Mouse (Mus musculus) adrenal gland, postnatal 14 days (tissue): ENCODE results near the gene Olfr110. TPM values are rescaled to one million over a fixed set of nuclear protein-coding genes. Genes with fewer than 3 reads are reported as not detected.
"Not testable (repeated sequence)": the region's sequence is repeated elsewhere in the genome, so short reads cannot be mapped to it uniquely, and the experiment has no call there.

ENCODE experiments used
- DNase-seq: peaks from one replicate; pipeline ENCODE4 v3.0.0; 2021; ENCODE audit warnings: mixed read lengths
- long read RNA-seq, 2 experiments: library from polyadenylated mRNA; stranded (forward); transcript quantifications; one replicate each; pipeline ENCODE4 v2.0.0; 2021
- total RNA-seq: library from RNA; stranded (reverse); gene quantifications from 2 replicates; pipeline ENCODE4 v1.2.3, GENCODE M21; 2021

Gene Olfr110
- total RNA-seq = not detected in 2 replicates
- long read RNA-seq, experiment 1 = 0 reads
- long read RNA-seq, experiment 2 = 0 reads

GRCm38 (mm10) chr17:37491930-37492518, at the start of gene Olfr110:
Gene Olfr110, plus strand, starts transcription at chr17:37492468.
- no peak for DNase-seq

- DNase-seq = no peak
Measured at GRCm38 (mm10) chr17:37445180-37445579, 47.1 kb upstream of the Olfr110 start, which contains the start of gene Olfr108. Gene Olfr108, plus strand, starts transcription at chr17:37445480.

- DNase-seq = no peak
Measured at GRCm38 (mm10) chr17:37458616-37459015, 33.7 kb upstream of the Olfr110 start, which contains the start of gene Olfr109. Gene Olfr109, plus strand, starts transcription at chr17:37458916.

- no peak for DNase-seq
Measured at GRCm38 (mm10) chr17:37483452-37483851, 8.8 kb upstream of the Olfr110 start, which contains the start of gene H2-M2. Gene H2-M2, minus strand, starts transcription at chr17:37483552.

- DNase-seq = no peak
Measured at GRCm38 (mm10) chr17:37507730-37508129, 15.5 kb downstream of the Olfr110 start, which contains the start of gene Olfr111. Gene Olfr111, plus strand, starts transcription at chr17:37508030.

- DNase-seq = not testable (repeated sequence)
Measured at GRCm38 (mm10) chr17:37524612-37525011, 32.3 kb downstream of the Olfr110 start.

GRCm38 (mm10) chr17:37525427-37525826, 33.2 kb downstream of the Olfr110 start:
- not testable (repeated sequence) for DNase-seq

- no peak for DNase-seq
Measured at GRCm38 (mm10) chr17:37535173-37535572, 42.9 kb downstream of the Olfr110 start.

GRCm38 (mm10) chr17:37538416-37538815, 46.1 kb downstream of the Olfr110 start:
- not testable (repeated sequence) for DNase-seq

- DNase-seq = no peak
Measured at GRCm38 (mm10) chr17:37541454-37542119, 49.3 kb downstream of the Olfr110 start.

GRCm38 (mm10) chr17:37543800-37544435, 51.6 kb downstream of the Olfr110 start:
- no peak for DNase-seq

Other genes with a start within 250 kb of the Olfr110 start
- not detected in 2 replicates for gene Olfr98, start 228.7 kb upstream of the Olfr110 start, total RNA-seq
- gene H2-M3, start 222.2 kb upstream of the Olfr110 start, total RNA-seq = 3.3 and 5.9 TPM in 2 replicates
- gene Olfr99, start 209.0 kb upstream of the Olfr110 start, total RNA-seq = not detected in 2 replicates
- gene Olfr101, start 188.2 kb upstream of the Olfr110 start, total RNA-seq = not detected in 2 replicates
- not detected in 2 replicates for gene Olfr102, start 175.4 kb upstream of the Olfr110 start, total RNA-seq
- not detected in 2 replicates for gene Olfr103, start 152.8 kb upstream of the Olfr110 start, total RNA-seq
- gene Olfr104-ps, start 132.9 kb upstream of the Olfr110 start, total RNA-seq = not detected in 2 replicates
- not detected in 2 replicates for gene Olfr105-ps, start 113.4 kb upstream of the Olfr110 start, total RNA-seq
- gene Olfr106-ps, start 102.1 kb upstream of the Olfr110 start, total RNA-seq = not detected in 2 replicates
- gene Olfr107, start 93.2 kb upstream of the Olfr110 start, total RNA-seq = not detected in 2 replicates
- not detected in 2 replicates for gene Olfr108, start 47.0 kb upstream of the Olfr110 start, total RNA-seq
- gene Olfr109, start 33.6 kb upstream of the Olfr110 start, total RNA-seq = not detected in 2 replicates
- 2.0 TPM in 1 of 2 replicates, not detected in the other for gene H2-M2, start 8.9 kb upstream of the Olfr110 start, total RNA-seq
- gene Olfr111, start 15.6 kb downstream of the Olfr110 start, total RNA-seq = not detected in 2 replicates
- not detected in 2 replicates for gene Olfr112, start 77.0 kb downstream of the Olfr110 start, total RNA-seq
- not detected in 2 replicates for gene Olfr113, start 85.2 kb downstream of the Olfr110 start, total RNA-seq
- not detected in 2 replicates for gene Olfr114, start 100.3 kb downstream of the Olfr110 start, total RNA-seq
- gene Olfr115, start 134.6 kb downstream of the Olfr110 start, total RNA-seq = not detected in 2 replicates
- not detected in 2 replicates for gene Olfr116, start 134.7 kb downstream of the Olfr110 start, total RNA-seq
- gene Olfr117, start 171.3 kb downstream of the Olfr110 start, total RNA-seq = not detected in 2 replicates
- gene Olfr118, start 174.5 kb downstream of the Olfr110 start, total RNA-seq = not detected in 2 replicates
- gene Olfr119, start 204.1 kb downstream of the Olfr110 start, total RNA-seq = not detected in 2 replicates
- gene Olfr120, start 229.3 kb downstream of the Olfr110 start, total RNA-seq = not detected in 2 replicates